Mouse (Mus musculus) brown adipose tissue, adult 24 weeks (tissue): Measurements from ENCODE around the gene Jun. TPM values are rescaled to one million over a fixed set of nuclear protein-coding genes. Genes with fewer than 3 reads are reported as not detected.

Source experiments
- H3K27ac ChIP-seq: fragments of 200-500 bp; replicated peaks from 2 replicates; pipeline ENCODE4 v1.5.1; 2012; ENCODE audit warnings: low read depth, mild to moderate bottlenecking, low read length
- H3K4me1 ChIP-seq: fragments of 200-500 bp; 2 replicates; pipeline ENCODE4 v1.6.1; 2012; ENCODE audit warnings: low read length, mixed read lengths; ENCODE audit not compliant: control insufficient read depth, insufficient read depth, insufficient read length
- H3K4me3 ChIP-seq: fragments of 200-500 bp; 2 replicates; pipeline ENCODE4 v1.5.1; 2012; ENCODE audit warnings: low read depth, mild to moderate bottlenecking, low read length, moderate library complexity; ENCODE audit not compliant: insufficient read depth
- polyA plus RNA-seq: library from polyadenylated mRNA; stranded (reverse); fragments of >200 nt; gene quantifications from 2 replicates; pipeline ENCODE4 v1.2.4, GENCODE M21; 2012; ENCODE audit not compliant: missing spikeins, insufficient read depth, insufficient read length

Gene Jun
- polyA plus RNA-seq, result 66.9 and 91.2 TPM in 2 replicates

DNA sequence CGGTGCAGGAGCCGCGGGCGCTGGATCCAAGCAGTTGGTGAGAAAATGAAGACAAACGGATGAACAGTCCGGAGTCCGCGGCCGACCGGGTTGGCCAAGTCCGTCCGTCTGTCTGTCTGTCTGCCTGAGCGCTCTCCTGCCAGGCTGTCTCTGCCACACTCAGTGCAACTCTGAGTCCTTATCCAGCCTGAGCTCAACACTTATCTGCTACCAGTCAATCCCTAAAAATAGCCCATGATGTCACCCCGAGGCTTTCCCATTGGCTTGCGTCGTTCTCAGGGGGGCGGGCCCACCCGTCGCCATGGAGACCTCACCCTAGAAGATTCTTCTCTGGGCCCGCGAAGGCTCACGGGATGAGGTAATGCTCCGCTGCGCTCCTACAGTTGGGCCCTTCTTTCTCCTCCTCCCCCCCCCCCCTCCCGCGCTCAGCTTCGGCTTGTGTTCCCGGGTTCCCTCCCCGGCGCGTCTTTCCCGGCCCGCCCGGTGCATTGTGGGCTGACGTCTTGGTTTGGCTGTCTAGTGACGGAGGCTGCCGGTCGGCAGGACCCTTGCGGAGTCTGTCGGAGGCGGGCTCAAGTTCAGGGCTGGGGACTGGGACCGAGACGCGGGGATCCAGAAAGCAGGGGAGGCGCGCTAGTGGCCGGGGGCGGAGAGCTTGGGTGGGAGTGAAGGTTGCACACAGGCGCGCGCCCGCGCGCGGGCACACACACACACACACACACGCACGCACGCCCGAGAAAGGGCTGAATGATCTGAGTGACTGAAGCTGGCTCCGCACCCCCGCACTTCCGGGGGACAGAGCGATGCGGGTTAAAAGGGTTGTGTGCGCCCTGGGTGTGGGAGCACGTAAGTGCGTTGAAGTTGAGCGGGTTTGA is at the start of gene Jun:
Gene Jun, minus strand, starts transcription at position 198 of the 875 bp plus-strand sequence.
- peak within 1 kb of the TSS; percentile 100 for H3K4me3 ChIP-seq
- H3K27ac ChIP-seq, result peak within 1 kb of the TSS; percentile 99
- H3K4me1 ChIP-seq, result peaks cover 5% of the 10 kb centered on the region; the same call in 1 of the 2 replicates

GRCm38 (mm10) chr4:95101684-95102083 is 49.7 kb upstream of the Jun start:
- Histone ChIP-seq H3K27ac (no peak overlapping the region), H3K4me1 (peaks cover 11% of the 10 kb centered on the region), H3K4me3 (no peak overlapping the region)

DNA sequence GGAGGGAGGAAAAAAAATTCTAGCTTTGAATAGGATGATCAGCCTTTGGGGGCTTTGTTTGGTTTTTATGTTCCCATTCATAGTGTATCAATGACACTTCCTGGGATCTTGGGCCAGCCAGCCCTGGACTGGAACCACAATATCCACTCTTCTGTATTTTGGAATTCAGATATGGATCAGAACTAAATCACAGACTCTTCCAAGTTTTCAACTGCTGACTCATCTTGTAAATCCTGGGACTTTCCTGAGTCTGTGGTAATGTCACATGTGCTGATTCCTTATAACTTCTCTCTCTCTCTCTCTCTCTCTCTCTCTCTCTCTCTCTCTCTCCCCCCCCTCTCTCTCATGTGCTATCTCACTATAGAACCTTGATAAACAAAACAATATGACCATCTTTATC is 48.7 kb upstream of the Jun start:
- Histone ChIP-seq H3K4me3 (no peak overlapping the region), H3K27ac (no peak overlapping the region), H3K4me1 (peaks cover 14% of the 10 kb centered on the region)

- peaks cover 17% of the 10 kb centered on the region for H3K4me1 ChIP-seq
- H3K27ac ChIP-seq, result no peak overlapping the region
- no peak overlapping the region for H3K4me3 ChIP-seq
These were observed 47.4 kb upstream of the Jun start for GRCm38 (mm10) chr4:95099373-95099772.

GRCm38 (mm10) chr4:95098722-95099097 is 46.7 kb upstream of the Jun start:
- Histone ChIP-seq H3K4me3 (no peak overlapping the region), H3K27ac (no peak overlapping the region), H3K4me1 (peaks cover 22% of the 10 kb centered on the region)

GRCm38 (mm10) chr4:95097942-95098721 is 46.1 kb upstream of the Jun start:
- H3K4me3 ChIP-seq, result no peak overlapping the region
- H3K27ac ChIP-seq, result no peak overlapping the region
- H3K4me1 ChIP-seq, result peaks cover 24% of the 10 kb centered on the region

GRCm38 (mm10) chr4:95096731-95097130 is 44.7 kb upstream of the Jun start:
- Histone ChIP-seq H3K4me1 (peaks cover 29% of the 10 kb centered on the region), H3K27ac (no peak overlapping the region), H3K4me3 (no peak overlapping the region)

DNA sequence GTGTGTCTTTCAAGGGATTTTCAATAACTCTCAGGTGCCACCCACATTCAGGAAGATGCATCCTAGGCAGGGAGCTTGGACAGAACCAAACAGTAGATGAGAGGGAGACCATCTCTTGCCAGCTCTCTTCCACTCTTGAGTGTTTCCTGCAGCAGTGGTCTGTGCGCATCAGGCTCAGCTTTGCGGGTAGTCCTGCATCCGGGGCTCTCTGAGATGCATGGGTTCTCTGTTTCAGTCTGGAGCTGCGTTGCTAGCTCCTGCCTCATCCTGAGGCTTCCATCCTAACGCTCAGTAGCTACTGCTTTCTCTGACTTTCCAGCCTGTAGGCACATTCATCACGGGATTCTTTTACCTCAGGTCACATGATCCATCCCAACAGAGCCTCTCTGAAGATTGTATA is 43.9 kb upstream of the Jun start:
- no peak overlapping the region for H3K27ac ChIP-seq
- no peak overlapping the region for H3K4me3 ChIP-seq
- H3K4me1 ChIP-seq, result peaks cover 29% of the 10 kb centered on the region

GRCm38 (mm10) chr4:95095355-95095754 is 43.3 kb upstream of the Jun start:
- H3K4me1 ChIP-seq, result peaks cover 29% of the 10 kb centered on the region
- H3K4me3 ChIP-seq, result no peak overlapping the region
- peak overlapping the region; percentile 41; the same call in 1 of the 2 replicates for H3K27ac ChIP-seq

DNA sequence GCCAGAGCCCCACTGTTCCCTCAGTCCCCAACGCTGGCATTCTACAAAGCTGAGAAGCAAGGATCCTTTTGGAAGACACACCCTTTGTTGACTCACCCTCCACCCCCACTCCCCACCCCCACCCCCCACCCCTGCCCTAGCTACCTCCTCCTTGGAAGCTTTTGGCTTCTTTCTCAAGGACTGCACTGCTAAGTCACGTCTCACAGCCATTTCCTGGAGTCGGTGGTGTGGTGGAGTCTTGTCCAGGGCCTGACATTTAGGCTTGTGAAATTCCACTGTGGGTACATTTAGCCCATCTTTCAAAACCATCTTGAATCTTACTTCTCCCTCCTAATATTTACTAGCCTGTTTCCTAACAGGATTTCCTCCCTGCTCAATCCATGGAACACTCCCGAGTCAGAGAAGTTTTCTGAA is 42.7 kb upstream of the Jun start:
- H3K4me3 ChIP-seq, result no peak overlapping the region
- peaks cover 26% of the 10 kb centered on the region for H3K4me1 ChIP-seq
- peak overlapping the region; percentile 83 for H3K27ac ChIP-seq

- peak overlapping the region; percentile 83; the same call in 1 of the 2 replicates for H3K27ac ChIP-seq
- H3K4me3 ChIP-seq, result no peak overlapping the region
- H3K4me1 ChIP-seq, result peaks cover 20% of the 10 kb centered on the region
These were observed 41.6 kb upstream of the Jun start for GRCm38 (mm10) chr4:95093615-95094014.

- H3K4me3 ChIP-seq, result no peak overlapping the region
- no peak overlapping the region for H3K27ac ChIP-seq
- peaks cover 20% of the 10 kb centered on the region for H3K4me1 ChIP-seq
These were observed 40.5 kb upstream of the Jun start for GRCm38 (mm10) chr4:95092516-95092915.

DNA sequence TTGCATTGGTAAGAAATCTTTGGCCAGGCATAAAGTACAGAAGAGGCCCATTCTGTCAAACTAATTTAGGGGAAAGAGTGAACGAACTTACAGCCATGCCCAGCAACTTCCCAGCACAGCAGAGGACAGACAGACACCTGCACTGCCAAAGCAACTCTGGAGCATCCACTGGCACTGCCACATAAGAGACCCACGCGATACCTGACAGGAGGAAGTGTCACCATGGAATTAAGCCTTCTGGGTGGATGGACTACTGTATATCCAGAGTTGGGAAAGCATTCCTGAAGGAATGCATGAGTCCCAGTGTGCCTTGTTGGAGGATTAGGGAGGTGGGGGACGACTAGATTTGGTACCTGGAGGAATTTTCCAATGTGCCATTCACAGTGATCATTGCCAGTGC is 39.5 kb upstream of the Jun start:
- Histone ChIP-seq H3K27ac (no peak overlapping the region), H3K4me3 (no peak overlapping the region), H3K4me1 (peaks cover 19% of the 10 kb centered on the region)

GRCm38 (mm10) chr4:95089968-95090367 is 37.9 kb upstream of the Jun start:
- H3K4me1 ChIP-seq, result peaks cover 14% of the 10 kb centered on the region
- no peak overlapping the region for H3K27ac ChIP-seq
- H3K4me3 ChIP-seq, result no peak overlapping the region

- peaks cover 11% of the 10 kb centered on the region; the same call in 1 of the 2 replicates for H3K4me1 ChIP-seq
These were observed 37.0 kb upstream of the Jun start for GRCm38 (mm10) chr4:95089053-95089452.

More at GRCm38 (mm10) chr4:95089053-95089452, 37.0 kb upstream of the Jun start:
- Histone ChIP-seq H3K27ac (no peak overlapping the region), H3K4me3 (no peak overlapping the region)
